Mouse (Mus musculus) hindbrain, embryonic 13.5 days (tissue): ENCODE measurements around the gene Olfr1361. TPM values are rescaled to one million over a fixed set of nuclear protein-coding genes. Genes with fewer than 3 reads are reported as not detected.

ENCODE experiments used
- ATAC-seq: fragments of 200-750 bp; cut with Nextera tagmentation; 2 replicates; pipeline ENCODE4 v1.8.0; 2017; ENCODE audit warnings: moderate TSS enrichment; ENCODE audit not compliant: low FRiP score
- H3K27ac ChIP-seq: fragments of 300-500 bp; sonication (generic); 2 replicates; pipeline ENCODE4 v1.5.1; 2015; ENCODE audit warnings: inconsistent platforms, mild to moderate bottlenecking, moderate library complexity
- H3K27me3 ChIP-seq: fragments of 300-500 bp; sonication (generic); 2 replicates; pipeline ENCODE4 v1.6.1; 2015; ENCODE audit warnings: mild to moderate bottlenecking, inconsistent platforms
- H3K36me3 ChIP-seq: fragments of 300-500 bp; sonication (generic); 2 replicates; pipeline ENCODE4 v1.6.1; 2015; ENCODE audit warnings: mild to moderate bottlenecking, inconsistent platforms
- H3K4me1 ChIP-seq: fragments of 300-500 bp; sonication (generic); replicated peaks from 2 replicates; pipeline ENCODE4 v1.6.1; 2015; ENCODE audit warnings: inconsistent platforms
- H3K4me2 ChIP-seq: fragments of 300-500 bp; sonication (generic); 2 replicates; pipeline ENCODE4 v1.6.1; 2015; ENCODE audit warnings: inconsistent platforms, mild to moderate bottlenecking, moderate library complexity
- H3K4me3 ChIP-seq: fragments of 300-500 bp; sonication (generic); 2 replicates; pipeline ENCODE4 v1.5.1; 2015; ENCODE audit warnings: mild to moderate bottlenecking, inconsistent platforms
- H3K9ac ChIP-seq: fragments of 300-500 bp; sonication (generic); 2 replicates; pipeline ENCODE4 v1.6.1; 2015; ENCODE audit warnings: mild to moderate bottlenecking, inconsistent platforms
- H3K9me3 ChIP-seq: fragments of 300-500 bp; sonication (generic); 2 replicates; pipeline ENCODE4 v1.6.1; 2016; ENCODE audit warnings: inconsistent platforms
- WGBS: fragments of 180-500 bp; shearing (Covaris S2); methylation state at CpG from one replicate; pipeline ENCODE4 v1.1.7; 2015; 5-methylcytosine and 5-hydroxymethylcytosine counted together
- polyA plus RNA-seq: library from polyadenylated mRNA; unstranded; fragments of >200 nt; fragmentation: Nextera tagmentation; extraction: Ambion mirVana; gene quantifications from 2 replicates; pipeline ENCODE4 v1.2.1, GENCODE M21; 2015

The Olfr1361 gene
- not detected in 2 replicates for polyA plus RNA-seq

- ATAC-seq, result no peak
- no peaks in the 10 kb centered on the region for H3K4me1 ChIP-seq
- 76% methylated on average over 2 of the region's 2 CpGs for WGBS
These were observed at the start of gene Olfr1361 for GRCm38 (mm10) chr13:21663286-21663685. Gene Olfr1361, minus strand, starts transcription at chr13:21663386.

GRCm38 (mm10) chr13:21711698-21712097, 48.5 kb upstream of the Olfr1361 start:
- peak overlapping the region; percentile 68 for H3K9ac ChIP-seq
- ATAC-seq, result no peak
- peak overlapping the region; percentile 62 for H3K4me3 ChIP-seq
- no peaks in the 10 kb centered on the region for H3K27me3 ChIP-seq
- H3K9me3 ChIP-seq, result no peaks in the 10 kb centered on the region
- H3K4me1 ChIP-seq, result peaks cover 18% of the 10 kb centered on the region
- H3K4me2 ChIP-seq, result peak overlapping the region; percentile 63
- WGBS, result 26% methylated on average over 4 of the region's 4 CpGs
- H3K36me3 ChIP-seq, result no peaks in the 10 kb centered on the region
- no peak overlapping the region for H3K27ac ChIP-seq

More at GRCm38 (mm10) chr13:21663286-21663685, at the start of gene Olfr1361:
- Histone ChIP-seq H3K9ac (no peak within 1 kb of the TSS), H3K36me3 (no peaks in the 10 kb centered on the region), H3K9me3 (no peaks in the 10 kb centered on the region), H3K4me3 (no peak within 1 kb of the TSS), H3K27me3 (no peaks in the 10 kb centered on the region), H3K4me2 (no peak within 1 kb of the TSS), H3K27ac (no peak within 1 kb of the TSS)

GRCm38 (mm10) chr13:21710821-21711525, 47.8 kb upstream of the Olfr1361 start:
- Histone ChIP-seq H3K36me3 (no peaks in the 10 kb centered on the region), H3K27ac (no peak overlapping the region), H3K9me3 (no peaks in the 10 kb centered on the region), H3K4me1 (peaks cover 17% of the 10 kb centered on the region), H3K27me3 (no peaks in the 10 kb centered on the region), H3K4me3 (peak overlapping the region; percentile 62), H3K9ac (peak overlapping the region; percentile 68), H3K4me2 (peak overlapping the region; percentile 63)
- ATAC-seq, result peak; percentile 86
- WGBS, result 3% methylated on average over 22 of the region's 22 CpGs

- peak; percentile 85 for ATAC-seq
- 0% methylated on average over 32 of the region's 32 CpGs for WGBS
- H3K9me3 ChIP-seq, result no peaks in the 10 kb centered on the region
- H3K27ac ChIP-seq, result peak overlapping the region; percentile 74
- H3K4me3 ChIP-seq, result peak overlapping the region; percentile 62
- peaks cover 12% of the 10 kb centered on the region for H3K4me1 ChIP-seq
- peak overlapping the region; percentile 70 for H3K9ac ChIP-seq
- H3K4me2 ChIP-seq, result peak overlapping the region; percentile 47
- H3K36me3 ChIP-seq, result no peaks in the 10 kb centered on the region
- no peaks in the 10 kb centered on the region for H3K27me3 ChIP-seq
These were observed 47.0 kb upstream of the Olfr1361 start for GRCm38 (mm10) chr13:21710031-21710711.

- no peak for ATAC-seq
These were observed 43.5 kb upstream of the Olfr1361 start for GRCm38 (mm10) chr13:21706669-21707068.

GRCm38 (mm10) chr13:21697811-21698210, 34.6 kb upstream of the Olfr1361 start, which contains the start of gene Olfr1359:
Gene Olfr1359, plus strand, starts transcription at chr13:21698111.
- H3K9me3 ChIP-seq, result no peaks in the 10 kb centered on the region
- H3K27ac ChIP-seq, result no peak within 1 kb of the TSS
- no peaks in the 10 kb centered on the region for H3K4me1 ChIP-seq
- no peak within 1 kb of the TSS for H3K9ac ChIP-seq
- no peak within 1 kb of the TSS for H3K4me3 ChIP-seq
- no peak within 1 kb of the TSS for H3K4me2 ChIP-seq
- H3K36me3 ChIP-seq, result no peaks in the 10 kb centered on the region
- no peak for ATAC-seq
- no peaks in the 10 kb centered on the region for H3K27me3 ChIP-seq

More at GRCm38 (mm10) chr13:21706669-21707068, 43.5 kb upstream of the Olfr1361 start:
- WGBS, result 77% methylated on average over 4 of the region's 4 CpGs
- H3K27ac ChIP-seq, result no peak overlapping the region
- H3K4me3 ChIP-seq, result no peak overlapping the region
- no peaks in the 10 kb centered on the region for H3K9me3 ChIP-seq
- no peak overlapping the region for H3K9ac ChIP-seq
- H3K4me1 ChIP-seq, result peaks cover 7% of the 10 kb centered on the region; the same call in 1 of the 2 replicates
- no peaks in the 10 kb centered on the region for H3K36me3 ChIP-seq
- H3K4me2 ChIP-seq, result no peak overlapping the region
- no peaks in the 10 kb centered on the region for H3K27me3 ChIP-seq

- Histone ChIP-seq H3K4me3 (no peak within 1 kb of the TSS), H3K36me3 (no peaks in the 10 kb centered on the region), H3K27me3 (no peaks in the 10 kb centered on the region), H3K4me2 (no peak within 1 kb of the TSS), H3K9me3 (no peaks in the 10 kb centered on the region), H3K9ac (no peak within 1 kb of the TSS), H3K4me1 (no peaks in the 10 kb centered on the region), H3K27ac (no peak within 1 kb of the TSS)
- 86% methylated on average over 2 of the region's 2 CpGs for WGBS
- ATAC-seq, result no peak
These were observed 14.1 kb upstream of the Olfr1361 start, which contains the start of gene Olfr1360 for GRCm38 (mm10) chr13:21677305-21677704. Gene Olfr1360, minus strand, starts transcription at chr13:21677405.

GRCm38 (mm10) chr13:21642418-21642817, 20.8 kb downstream of the Olfr1361 start, which contains the start of gene Olfr11:
Gene Olfr11, minus strand, starts transcription at chr13:21642518.
- Histone ChIP-seq H3K27me3 (no peaks in the 10 kb centered on the region), H3K4me3 (no peak within 1 kb of the TSS), H3K36me3 (no peaks in the 10 kb centered on the region), H3K27ac (no peak within 1 kb of the TSS), H3K4me1 (no peaks in the 10 kb centered on the region), H3K4me2 (no peak within 1 kb of the TSS), H3K9ac (no peak within 1 kb of the TSS), H3K9me3 (no peaks in the 10 kb centered on the region)
- ATAC-seq, result no peak
- 83% methylated on average over 2 of the region's 2 CpGs for WGBS

- Histone ChIP-seq H3K36me3 (no peaks in the 10 kb centered on the region), H3K27ac (no peak within 1 kb of the TSS), H3K4me3 (no peak within 1 kb of the TSS), H3K27me3 (no peaks in the 10 kb centered on the region), H3K4me2 (no peak within 1 kb of the TSS), H3K9me3 (no peaks in the 10 kb centered on the region), H3K4me1 (no peaks in the 10 kb centered on the region), H3K9ac (no peak within 1 kb of the TSS)
- ATAC-seq, result no peak
These were observed 49.3 kb downstream of the Olfr1361 start, which contains the start of gene Olfr1362 for GRCm38 (mm10) chr13:21613922-21614321. Gene Olfr1362, minus strand, starts transcription at chr13:21614022.

Other genes with a start within 250 kb of the Olfr1361 start
- 4.0 and 4.2 TPM in 2 replicates for gene Pgbd1, start 222.3 kb downstream of the Olfr1361 start, polyA plus RNA-seq
- gene Zscan26, start 209.7 kb downstream of the Olfr1361 start, polyA plus RNA-seq, result 22.5 and 25.2 TPM in 2 replicates
- 4.2 and 4.6 TPM in 2 replicates for gene Nkapl, start 194.9 kb downstream of the Olfr1361 start, polyA plus RNA-seq
- 9.9 and 10.0 TPM in 2 replicates for gene Zkscan4, start 184.5 kb downstream of the Olfr1361 start, polyA plus RNA-seq
- gene Gm10065, start 183.9 kb downstream of the Olfr1361 start, polyA plus RNA-seq, result not detected in 2 replicates
- 0.44 and 0.57 TPM in 2 replicates for gene AK157302, start 168.2 kb downstream of the Olfr1361 start, polyA plus RNA-seq
- 3.8 and 8.1 TPM in 2 replicates for gene Gm11273, start 162.0 kb downstream of the Olfr1361 start, polyA plus RNA-seq
- gene Zkscan8, start 132.3 kb downstream of the Olfr1361 start, polyA plus RNA-seq, result 5.8 and 6.6 TPM in 2 replicates
- 0.12 and 0.16 TPM in 2 replicates for gene Olfr1366, start 120.6 kb downstream of the Olfr1361 start, polyA plus RNA-seq
- gene Olfr1535, start 103.5 kb downstream of the Olfr1361 start, polyA plus RNA-seq, result 0.05 TPM in 2 replicates
- not detected in 2 replicates for gene Olfr1364, start 81.6 kb downstream of the Olfr1361 start, polyA plus RNA-seq
- not detected in 2 replicates for gene Olfr1362, start 49.4 kb downstream of the Olfr1361 start, polyA plus RNA-seq
- gene Olfr11, start 20.9 kb downstream of the Olfr1361 start, polyA plus RNA-seq, result 0.05 and 0.08 TPM in 2 replicates
- not detected in 2 replicates for gene Olfr1360, start 14.0 kb upstream of the Olfr1361 start, polyA plus RNA-seq
- gene Olfr1359, start 34.7 kb upstream of the Olfr1361 start, polyA plus RNA-seq, result not detected in 2 replicates
- 1.1 and 1.9 TPM in 2 replicates for gene Hist1h2bl, start 52.8 kb upstream of the Olfr1361 start, polyA plus RNA-seq
- gene Hist1h2ai, start 53.0 kb upstream of the Olfr1361 start, polyA plus RNA-seq, result 12.9 and 14.0 TPM in 2 replicates
- gene Hist1h3h, start 54.3 kb upstream of the Olfr1361 start, polyA plus RNA-seq, result 5.9 and 6.4 TPM in 2 replicates
- 1.9 and 2.3 TPM in 2 replicates for gene Hist1h2bm, start 58.7 kb upstream of the Olfr1361 start, polyA plus RNA-seq
- gene Hist1h4j, start 71.7 kb upstream of the Olfr1361 start, polyA plus RNA-seq, result 0.39 and 0.84 TPM in 2 replicates
- gene Hist1h4k, start 87.1 kb upstream of the Olfr1361 start, polyA plus RNA-seq, result 1.6 and 2.7 TPM in 2 replicates
- 10.4 and 11.4 TPM in 2 replicates for gene Hist1h2ak, start 90.4 kb upstream of the Olfr1361 start, polyA plus RNA-seq
- 0.60 and 2.1 TPM in 2 replicates for gene Hist1h2bn, start 90.7 kb upstream of the Olfr1361 start, polyA plus RNA-seq
- gene Hist1h1b, start 117.2 kb upstream of the Olfr1361 start, polyA plus RNA-seq, result 5.5 and 7.8 TPM in 2 replicates
- gene Hist1h3i, start 120.0 kb upstream of the Olfr1361 start, polyA plus RNA-seq, result 44.3 and 48.5 TPM in 2 replicates
- gene Hist1h2an, start 123.8 kb upstream of the Olfr1361 start, polyA plus RNA-seq, result 1.8 and 2.8 TPM in 2 replicates
- 0.68 and 0.97 TPM in 2 replicates for gene Hist1h2bp, start 124.1 kb upstream of the Olfr1361 start, polyA plus RNA-seq
- 7.3 and 7.8 TPM in 2 replicates for gene Hist1h2bq, start 146.8 kb upstream of the Olfr1361 start, polyA plus RNA-seq
- not detected in 2 replicates for gene Hist1h2ao, start 147.1 kb upstream of the Olfr1361 start, polyA plus RNA-seq
- gene Hist1h4m, start 148.4 kb upstream of the Olfr1361 start, polyA plus RNA-seq, result not detected in 2 replicates
- gene Hist1h4n, start 168.8 kb upstream of the Olfr1361 start, polyA plus RNA-seq, result 6.7 and 8.6 TPM in 2 replicates
- gene Hist1h2ap, start 170.1 kb upstream of the Olfr1361 start, polyA plus RNA-seq, result 898 and 915 TPM in 2 replicates
- 7.5 and 7.7 TPM in 2 replicates for gene Hist1h2br, start 170.4 kb upstream of the Olfr1361 start, polyA plus RNA-seq